Mouse (Mus musculus) adrenal gland, adult 2 months (tissue): Measurements from ENCODE around the gene Aptx. TPM values are rescaled to one million over a fixed set of nuclear protein-coding genes. Genes with fewer than 3 reads are reported as not detected.

Experiments
- DNase-seq: peaks from one replicate; pipeline ENCODE4 v3.0.0; 2021
- long read RNA-seq: library from polyadenylated mRNA; stranded (forward); transcript quantifications from one replicate; pipeline ENCODE4 v2.0.0, GENCODE M21; 2021
- polyA plus RNA-seq: library from polyadenylated mRNA; depleted of rRNA; stranded (reverse); fragments of >200 nt; gene quantifications from 2 replicates; pipeline ENCODE4 v1.2.3, GENCODE M21; 2012; rRNA removed
- total RNA-seq, 2 experiments: library from RNA; stranded (reverse); gene quantifications; 2 replicates each; pipeline ENCODE4 v1.2.3; 2021

Aptx gene
- total RNA-seq, result 10 to 100 TPM; 16.1 to 18.5 TPM
- polyA plus RNA-seq, result 2.4 and 2.6 TPM in 2 replicates
- long read RNA-seq, full-length matches to known transcripts, result 5 of 9 reads
- long read RNA-seq, partial matches to known transcripts, result 2 of 9 reads
- long read RNA-seq, other reads (novel, unspliced or antisense), result 2 of 9 reads

DNA sequence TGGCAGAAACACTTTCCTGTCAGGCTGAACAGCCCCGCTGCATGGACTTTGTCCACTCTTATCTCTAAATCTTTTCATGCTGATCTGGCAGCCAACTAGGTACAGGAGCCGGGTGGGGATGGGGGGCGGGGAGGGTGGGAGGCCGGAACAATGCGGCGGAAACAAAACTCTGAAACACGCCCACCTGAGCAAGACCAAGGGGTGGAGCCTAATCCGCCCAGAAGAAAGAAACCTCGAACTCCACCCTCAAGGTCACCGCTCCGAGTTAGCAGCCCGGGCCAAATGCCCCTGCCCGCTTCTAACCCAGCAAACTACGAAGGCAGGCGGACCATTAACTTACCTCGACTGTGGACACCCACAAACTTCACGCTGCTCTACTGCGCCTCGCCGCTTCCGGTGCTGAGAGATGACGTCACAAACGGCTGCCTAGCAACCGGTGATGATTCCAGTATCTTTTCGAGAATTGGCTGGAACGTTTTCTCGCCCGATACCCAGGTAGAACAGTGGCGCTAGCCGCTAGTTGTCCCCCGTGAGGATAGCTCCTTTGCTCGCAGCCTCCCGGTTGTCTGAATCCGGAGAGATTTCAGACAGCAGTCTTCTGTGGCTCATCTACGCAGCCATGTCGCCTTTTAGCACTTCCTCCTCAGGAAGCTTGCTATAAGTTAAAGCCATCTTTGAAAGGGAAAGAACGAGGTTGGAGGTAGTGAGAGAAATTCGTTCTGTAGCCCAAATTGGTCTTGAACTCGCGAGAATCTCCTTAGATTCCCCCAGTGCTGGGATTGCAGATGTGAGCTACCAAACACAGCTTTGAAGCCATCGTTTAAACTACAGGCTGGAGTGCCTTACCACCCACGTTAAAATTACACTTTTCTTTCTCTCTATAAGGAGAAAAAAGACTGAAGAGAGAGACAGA is at the start of gene Aptx:
Gene Aptx, minus strand, starts transcription at position 398 of the 913 bp plus-strand sequence.
- peak; percentile 96 for DNase-seq

DNA sequence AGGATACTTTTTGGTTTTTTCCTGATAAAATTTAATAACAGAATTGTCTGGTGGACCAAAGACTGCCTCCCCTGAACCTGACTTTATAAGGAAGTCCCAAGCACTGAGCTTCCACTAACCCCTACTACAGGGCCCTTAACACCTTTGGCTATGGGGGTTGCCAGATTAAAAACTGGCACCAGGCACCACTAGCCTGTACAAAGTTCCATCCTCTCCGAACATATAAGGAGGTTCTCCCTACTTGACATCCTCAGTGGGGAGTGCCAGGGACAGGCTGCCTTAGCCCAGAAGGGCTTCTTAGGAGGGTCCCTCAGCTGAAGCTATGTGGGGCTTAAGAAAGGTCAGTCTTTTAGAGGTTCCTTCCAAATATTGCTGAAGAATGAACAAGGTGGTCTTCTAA is 32.4 kb upstream of the Aptx start:
- DNase-seq, result no peak

DNA sequence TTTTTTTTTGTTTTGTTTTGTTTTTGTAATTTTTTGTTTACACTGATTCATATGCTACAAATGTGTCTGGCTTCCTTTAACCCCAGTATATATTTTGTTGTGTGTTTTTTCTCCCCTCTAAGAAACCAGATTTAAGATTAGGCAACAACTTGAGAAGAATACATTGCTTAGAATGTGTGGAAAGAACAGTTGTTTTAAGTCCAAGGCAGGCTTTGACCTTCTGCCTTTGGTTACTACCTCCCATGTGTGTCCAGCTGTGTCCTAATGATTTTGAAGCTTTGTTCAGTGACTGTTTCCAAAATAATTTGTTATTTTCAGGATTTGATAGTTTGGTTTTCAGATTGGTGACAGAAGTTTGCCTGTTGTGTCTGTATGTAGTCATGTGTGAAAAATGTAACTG is 28.3 kb upstream of the Aptx start:
- no peak for DNase-seq

DNA sequence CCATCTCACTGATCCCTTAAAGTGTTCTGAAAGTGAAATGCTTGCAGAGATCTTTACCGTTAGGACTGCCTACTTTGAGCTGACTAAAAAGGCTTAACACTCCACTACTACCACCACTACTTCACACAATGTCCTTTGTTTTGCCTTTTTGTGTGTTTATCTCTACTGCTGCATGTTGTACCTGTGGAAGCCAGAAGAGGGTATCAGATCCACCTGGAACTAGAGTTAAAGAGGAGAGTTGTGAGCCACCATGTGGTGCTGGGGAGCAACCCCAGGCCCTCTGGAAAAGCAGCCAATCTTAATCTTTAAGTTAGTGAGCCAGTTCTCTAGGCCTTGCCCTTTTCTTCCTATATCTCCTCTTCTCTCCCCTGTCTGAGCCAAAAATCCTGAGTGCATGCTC is 24.3 kb upstream of the Aptx start:
- DNase-seq, result no peak

- DNase-seq, result no peak
These were observed 22.6 kb upstream of the Aptx start for GRCm38 (mm10) chr4:40725554-40725953.

DNA sequence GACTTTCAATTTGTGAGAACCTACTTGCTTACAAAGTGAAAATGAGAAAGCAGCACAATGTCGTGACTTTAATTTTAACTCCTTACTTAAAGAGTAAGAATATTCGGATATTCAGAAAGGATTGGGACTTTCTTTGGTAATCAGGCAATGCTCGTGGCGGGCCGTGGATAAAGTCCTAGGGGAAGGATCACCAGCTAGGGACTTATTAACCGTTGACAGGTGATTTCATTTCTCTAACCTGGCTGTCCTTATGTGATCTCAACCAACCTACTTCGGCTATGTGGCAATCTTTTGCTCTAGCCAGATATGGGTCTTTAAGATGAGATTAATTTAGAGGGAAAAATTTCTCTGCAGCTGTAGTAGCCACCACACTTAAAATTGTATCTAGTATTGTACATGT is 22.1 kb upstream of the Aptx start:
- DNase-seq, result no peak

DNA sequence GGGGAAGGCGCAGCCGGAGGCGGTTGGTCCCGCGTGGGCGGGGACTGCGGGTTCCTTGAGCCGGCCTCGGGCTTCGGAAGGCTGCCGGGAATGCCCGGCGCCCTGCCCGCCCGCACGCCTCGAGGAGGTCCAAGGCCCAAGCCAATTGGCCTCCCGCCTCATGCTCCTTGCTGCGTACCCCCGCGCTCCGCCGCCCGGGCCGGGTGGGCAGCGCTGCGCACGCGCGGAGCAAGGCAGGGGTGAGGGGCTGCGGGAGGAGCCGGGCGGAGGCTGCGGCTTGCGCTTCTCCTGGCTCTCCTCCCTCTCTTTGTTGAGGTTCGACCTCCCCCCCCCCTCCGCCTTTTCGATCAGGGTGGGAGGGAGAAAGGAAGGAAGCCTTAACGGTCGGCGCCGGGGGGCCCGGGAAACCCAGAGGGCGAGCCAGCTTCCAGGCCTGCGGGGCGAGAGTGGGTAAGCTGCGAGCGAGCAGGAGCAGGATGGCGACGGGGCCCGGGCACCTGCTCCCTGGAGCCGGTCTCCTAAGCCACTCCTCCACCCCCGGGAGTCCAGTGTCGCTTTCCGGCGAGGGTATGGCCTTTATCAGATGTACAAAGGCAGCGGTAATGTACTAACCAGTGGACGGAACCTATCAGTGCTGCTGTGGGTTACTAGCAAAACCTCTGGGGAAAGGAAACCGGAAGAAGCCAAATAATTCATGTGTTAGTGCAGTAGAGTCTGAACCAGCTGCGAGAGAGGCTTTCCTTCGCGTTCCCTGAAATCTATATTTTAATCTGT is 19.9 kb upstream of the Aptx start:
- no peak for DNase-seq

DNA sequence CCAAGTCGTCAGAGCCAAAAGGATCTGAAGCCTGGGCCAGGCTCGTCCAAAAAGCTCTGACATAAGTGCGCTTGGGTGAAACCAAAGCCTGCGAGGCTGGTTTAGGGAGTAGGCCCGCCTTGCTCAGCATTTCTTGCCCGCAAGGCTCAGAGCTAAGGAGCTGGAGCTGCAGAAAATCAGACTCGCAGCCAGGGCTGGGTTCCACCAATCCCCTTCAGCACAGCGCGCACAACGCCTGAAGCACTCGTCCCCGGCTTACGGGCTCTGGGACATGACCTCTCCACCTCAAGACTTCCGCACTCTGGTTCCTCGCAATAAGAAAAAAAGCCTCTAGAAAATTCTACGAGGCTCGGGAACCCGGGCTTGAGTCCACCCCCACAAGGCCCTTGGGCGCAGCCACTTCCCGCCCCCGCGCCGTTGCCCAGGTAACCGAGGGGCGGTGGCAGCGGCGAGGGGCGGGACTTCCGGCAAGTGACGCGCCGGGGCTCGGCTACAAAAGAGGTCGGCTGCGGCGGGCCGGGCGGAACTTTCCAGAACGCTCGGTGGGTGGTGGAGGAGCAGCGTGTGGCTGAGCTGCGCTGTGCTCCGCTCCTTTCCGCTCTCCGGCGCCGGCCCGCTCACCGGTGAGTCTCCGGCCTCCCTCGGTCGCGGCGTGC is 19.1 kb upstream of the Aptx start, which contains the start of gene Dnaja1:
Gene Dnaja1, plus strand, starts transcription at position 140 of the 656 bp plus-strand sequence.
- DNase-seq, result peak; percentile 98

DNA sequence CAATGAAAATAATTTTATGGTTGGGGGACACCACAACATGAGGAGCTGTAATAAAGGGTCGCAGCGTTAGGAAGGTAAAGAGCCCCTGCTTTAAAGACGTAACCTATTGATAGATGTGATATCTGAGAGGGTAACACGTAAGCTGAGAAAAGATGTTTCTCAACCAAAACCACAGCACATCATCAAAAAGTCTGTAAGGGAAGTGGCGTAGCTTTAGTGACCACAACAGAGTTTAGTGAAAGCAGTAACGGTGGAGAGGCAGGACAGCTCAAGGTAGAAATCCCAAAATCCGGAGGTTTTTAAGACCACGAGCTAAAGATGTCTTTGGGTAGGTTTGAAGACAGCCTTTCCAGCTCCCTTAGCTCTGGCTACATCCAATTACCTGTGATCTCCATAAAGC is 17.9 kb upstream of the Aptx start:
- DNase-seq, result no peak

DNA sequence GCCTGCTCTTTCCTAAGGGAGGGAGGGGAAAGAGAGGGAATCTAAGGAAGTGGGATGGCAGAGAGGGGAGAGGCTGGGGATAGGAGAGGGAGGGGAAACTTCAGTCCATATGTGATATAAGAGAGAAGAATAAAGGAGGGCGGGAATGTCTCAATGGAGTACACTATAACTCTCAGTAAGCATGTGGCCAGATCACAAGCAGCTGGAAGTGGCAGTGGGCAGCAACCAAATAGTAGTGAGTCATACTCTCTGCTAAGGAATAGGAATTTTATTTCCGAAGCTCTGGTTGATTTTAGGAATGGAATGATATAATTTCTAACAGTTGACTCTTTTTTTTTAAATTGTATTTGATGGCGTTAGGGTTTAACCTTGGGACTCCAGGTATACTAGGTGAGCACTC is 14.1 kb upstream of the Aptx start:
- no peak for DNase-seq

DNA sequence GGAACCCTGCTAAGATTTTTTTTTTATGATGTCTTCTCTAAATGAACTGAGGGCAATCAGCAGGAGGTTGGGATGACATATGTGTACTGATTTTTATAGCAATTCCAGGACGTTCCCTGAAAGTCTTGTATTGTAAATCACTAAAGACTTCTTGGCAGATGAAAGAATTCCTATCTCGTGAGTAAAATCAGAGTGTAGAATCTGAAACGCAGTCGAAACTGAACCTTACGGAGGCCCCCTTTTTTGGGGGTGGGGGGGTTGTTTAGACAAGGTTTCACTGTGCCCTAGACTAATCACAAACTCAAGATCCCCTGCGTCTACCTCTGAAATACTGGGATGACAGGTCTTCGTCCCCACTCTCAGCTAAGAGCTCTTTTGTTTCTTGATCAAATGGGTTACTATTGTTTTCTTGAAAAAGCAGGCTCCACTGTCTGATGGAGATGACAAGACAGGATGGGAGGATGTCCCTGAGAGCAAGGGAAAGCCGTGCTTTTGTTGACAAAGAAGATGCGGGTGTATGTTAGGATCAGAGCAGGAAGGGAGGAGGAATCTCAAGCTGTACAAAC is 799 bp upstream of the Aptx start:
- peak; percentile 30 for DNase-seq

GRCm38 (mm10) chr4:40701796-40702195 is 1.2 kb downstream of the Aptx start:
- no peak for DNase-seq

DNA sequence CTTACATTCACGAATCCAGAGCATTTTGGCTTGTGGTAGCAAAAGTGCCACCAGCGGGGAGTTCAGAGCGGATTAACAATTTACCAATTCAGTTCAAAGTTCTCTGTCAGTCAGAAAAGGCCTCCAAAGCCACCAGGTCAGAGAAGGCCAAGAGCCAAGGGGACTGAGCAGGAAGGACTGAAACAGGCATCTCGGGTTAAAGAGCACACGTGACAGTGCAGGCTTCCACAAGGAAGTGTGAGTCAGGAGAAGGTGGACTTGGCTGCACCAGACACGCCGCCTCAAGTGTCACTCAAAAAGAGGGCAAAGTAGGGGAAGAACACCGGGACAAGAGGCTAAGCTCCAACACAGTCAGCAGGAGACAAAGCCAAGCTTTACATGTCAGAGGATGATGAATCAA is 2.8 kb downstream of the Aptx start:
- peak; percentile 57 for DNase-seq

- no peak for DNase-seq
These were observed 5.9 kb downstream of the Aptx start for GRCm38 (mm10) chr4:40697059-40697458.

DNA sequence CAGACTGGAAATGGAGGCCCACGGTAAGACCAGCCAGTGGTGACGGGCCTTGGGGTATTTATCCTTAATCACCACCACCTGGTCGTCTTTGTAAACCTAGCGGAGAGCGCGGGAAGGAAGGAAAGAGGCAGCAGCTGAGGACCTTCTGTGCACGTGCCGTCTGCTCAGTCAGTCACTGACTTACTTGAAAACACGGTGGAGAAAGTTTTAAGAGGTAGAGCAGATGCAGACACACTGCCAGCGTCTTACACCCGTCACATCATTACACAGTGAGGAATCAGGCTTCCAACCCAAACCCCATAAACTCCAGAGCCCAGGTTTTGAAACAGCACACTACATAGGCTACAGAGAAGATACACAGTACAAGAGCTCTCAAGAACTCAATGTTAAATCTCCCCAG is 11.9 kb downstream of the Aptx start:
- no peak for DNase-seq

DNA sequence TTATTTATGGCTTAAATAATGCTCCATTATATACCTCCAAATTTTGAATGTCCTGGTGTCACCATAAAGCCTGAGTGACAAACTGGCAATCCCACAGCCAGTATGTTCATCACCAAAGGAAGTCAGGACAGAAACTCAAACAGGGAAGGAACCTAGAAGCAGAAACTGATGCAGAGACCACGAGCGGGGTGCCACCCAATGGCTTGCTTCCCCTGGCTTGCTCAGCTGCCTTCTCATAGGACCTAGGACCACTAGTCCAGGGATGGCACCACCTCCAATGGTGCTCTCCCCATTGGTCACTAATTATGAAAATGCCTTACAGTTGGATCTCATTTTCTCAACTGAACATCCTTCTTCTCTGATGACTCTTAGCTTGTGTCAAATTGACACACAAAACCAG is 19.7 kb downstream of the Aptx start:
- no peak for DNase-seq

DNA sequence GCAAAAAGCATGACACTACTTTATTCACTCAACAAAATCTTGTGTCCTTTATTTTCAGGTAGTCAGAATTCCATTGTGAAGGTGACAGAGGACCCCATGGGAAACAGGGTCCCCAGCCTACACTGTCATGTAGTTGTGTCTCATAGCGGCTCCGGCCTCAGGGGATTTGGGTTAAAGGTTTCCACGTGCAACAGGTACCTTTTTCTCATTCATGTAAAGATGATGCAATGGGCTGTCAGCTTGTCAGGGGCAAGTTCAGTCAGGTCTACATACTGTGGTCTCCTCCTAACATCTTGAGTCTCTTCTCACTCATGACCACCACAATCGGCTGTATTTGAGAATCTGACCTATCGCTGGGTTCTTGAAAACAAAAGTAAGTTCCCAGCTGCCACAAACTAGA is 20.6 kb downstream of the Aptx start:
- DNase-seq, result no peak

DNA sequence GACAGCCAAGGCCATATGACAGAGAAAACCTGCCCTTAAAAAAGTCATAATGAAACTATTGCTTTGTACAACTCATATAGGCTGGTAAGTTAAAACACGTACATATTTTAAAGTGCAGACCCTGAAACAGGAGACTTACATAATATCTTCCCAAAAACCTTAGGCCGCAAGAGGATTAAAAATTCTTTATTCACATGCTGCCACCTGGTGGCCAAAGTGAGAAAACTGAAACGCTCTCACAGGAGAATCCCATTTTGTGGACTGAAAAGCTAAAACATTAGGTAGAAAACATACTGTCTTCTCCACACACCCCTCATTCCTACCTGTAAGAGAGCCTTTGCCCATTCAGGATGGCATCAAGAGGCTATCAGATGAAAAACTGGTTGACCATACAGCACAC is 21.1 kb downstream of the Aptx start:
- peak; percentile 37 for DNase-seq

- DNase-seq, result no peak
These were observed 22.6 kb downstream of the Aptx start for GRCm38 (mm10) chr4:40680250-40680860.

DNA sequence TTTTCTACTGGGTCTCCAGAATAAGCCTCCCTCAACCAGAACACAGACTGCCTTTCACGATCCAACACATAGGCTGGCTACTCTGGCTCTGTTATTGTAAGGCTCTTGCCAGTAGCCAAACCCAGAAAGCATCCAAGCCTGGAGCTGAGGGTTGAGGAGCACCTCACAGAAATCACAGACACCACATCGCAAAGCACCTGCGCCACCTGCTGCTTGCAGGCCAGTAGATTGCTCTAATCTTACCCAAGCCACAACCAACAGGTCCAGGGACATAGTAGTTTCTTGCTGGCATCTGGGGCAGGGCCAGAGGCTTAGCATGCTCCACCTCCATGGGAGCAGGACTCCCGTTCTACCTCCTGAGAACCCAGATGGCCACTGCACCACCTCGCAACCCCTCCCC is 25.9 kb downstream of the Aptx start:
- no peak for DNase-seq

DNA sequence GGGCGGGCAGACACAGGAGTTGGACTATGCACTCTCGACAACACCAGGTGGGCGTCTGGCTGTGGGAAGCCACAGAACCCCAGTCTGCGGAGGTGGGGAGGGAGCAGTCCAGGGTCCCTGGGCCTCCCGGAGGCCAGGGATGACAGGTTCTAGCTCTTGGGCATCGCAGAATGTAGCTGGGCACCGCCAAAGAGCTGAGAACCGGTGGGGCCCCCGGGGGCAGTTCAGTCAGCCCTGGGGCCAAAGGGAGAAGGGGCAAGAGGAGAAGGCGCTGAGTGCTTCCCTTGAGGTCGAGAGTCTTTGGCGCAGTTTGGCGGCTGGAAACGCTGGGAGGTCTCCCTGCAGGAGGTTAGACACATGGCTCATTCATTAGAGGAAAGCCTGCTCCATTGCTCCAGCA is 26.7 kb downstream of the Aptx start:
- no peak for DNase-seq

DNA sequence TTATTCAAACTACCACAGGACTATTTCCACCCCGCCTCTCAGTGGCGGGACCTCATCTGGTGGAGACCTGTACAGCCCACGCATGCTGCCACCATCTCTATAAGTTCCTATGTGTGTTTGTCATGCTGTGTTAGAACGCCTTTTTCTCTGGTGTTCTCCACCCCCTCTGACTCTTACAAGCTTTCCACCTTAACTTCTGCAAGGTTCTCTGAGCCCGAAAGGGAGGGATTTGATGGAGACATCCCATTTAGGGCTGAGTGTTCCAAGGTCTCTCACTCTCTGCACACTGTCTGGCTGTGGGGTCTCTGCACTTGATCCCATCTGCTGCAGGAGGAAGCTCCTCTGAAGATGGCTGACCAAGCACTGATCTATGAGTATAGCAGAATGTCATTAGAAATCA is 29.5 kb downstream of the Aptx start:
- DNase-seq, result no peak
